Mouse (Mus musculus): ENCODE measurements around the gene Trove2. TPM values are rescaled to one million over a fixed set of nuclear protein-coding genes. Genes with fewer than 3 reads are reported as not detected.
"Not testable (repeated sequence)": the region's sequence is repeated elsewhere in the genome, so short reads cannot be mapped to it uniquely, and the experiment has no call there.

Trove2 gene
- polyA plus RNA-seq, 1 experiment from 2014 or later: 42.2 TPM

DNA sequence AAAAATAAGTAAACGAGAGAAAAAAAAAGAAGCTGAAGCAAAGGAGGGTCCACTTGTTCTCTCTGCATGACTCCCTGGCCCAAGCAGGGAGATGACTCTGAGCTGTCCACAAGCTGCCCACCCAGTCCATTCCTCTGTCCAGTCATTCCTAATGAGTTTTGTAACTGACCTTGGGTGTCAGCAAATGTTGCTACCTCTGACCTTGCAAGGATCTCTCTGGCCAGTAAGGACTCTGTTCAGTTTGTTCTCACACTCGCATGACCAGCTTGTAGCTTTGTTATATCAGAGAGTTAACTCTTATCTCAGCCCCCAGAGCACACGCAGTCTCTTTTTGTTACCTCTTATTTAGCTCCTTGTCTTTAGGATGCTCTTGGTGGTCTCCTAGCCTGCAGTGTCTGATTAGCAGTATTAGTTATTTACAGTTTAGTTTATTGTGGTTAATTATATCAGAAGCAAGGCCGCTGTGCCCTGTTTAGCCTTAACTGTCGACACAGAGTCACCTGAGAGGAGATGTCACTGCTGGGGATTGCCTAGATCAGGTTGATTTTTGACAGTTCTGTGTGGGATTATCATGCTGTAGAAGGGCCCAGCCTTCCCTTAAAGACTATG, 52.3 kb downstream of the Trove2 start:
- 84% methylated on average over 5 of the region's 5 CpGs for WGBS
- Histone ChIP-seq H3K9me3 (ENCODE audit: control insufficient read depth, low read length) (no peaks in the 10 kb centered on the region), H3K4me2 (no peak overlapping the region), H3K27me3 (ENCODE audit: control insufficient read depth, insufficient read depth, low read length) (no peaks in the 10 kb centered on the region), H3K4me1 (ENCODE audit: control insufficient read depth, insufficient read depth, low read length) (no peaks in the 10 kb centered on the region), H3K36me3 (ENCODE audit: control insufficient read depth, insufficient read depth, low read length) (no peaks in the 10 kb centered on the region), H3K9ac (ENCODE audit: low read length) (no peak overlapping the region), H3K27ac (ENCODE audit: low read depth, low read length) (no peak overlapping the region), H3K4me3 (ENCODE audit: low read depth, low read length) (no peak overlapping the region)
- no peak for ATAC-seq (ENCODE audit: low FRiP score)
- DNase-seq (ENCODE audit: low spot score, missing footprints): no peak

DNA sequence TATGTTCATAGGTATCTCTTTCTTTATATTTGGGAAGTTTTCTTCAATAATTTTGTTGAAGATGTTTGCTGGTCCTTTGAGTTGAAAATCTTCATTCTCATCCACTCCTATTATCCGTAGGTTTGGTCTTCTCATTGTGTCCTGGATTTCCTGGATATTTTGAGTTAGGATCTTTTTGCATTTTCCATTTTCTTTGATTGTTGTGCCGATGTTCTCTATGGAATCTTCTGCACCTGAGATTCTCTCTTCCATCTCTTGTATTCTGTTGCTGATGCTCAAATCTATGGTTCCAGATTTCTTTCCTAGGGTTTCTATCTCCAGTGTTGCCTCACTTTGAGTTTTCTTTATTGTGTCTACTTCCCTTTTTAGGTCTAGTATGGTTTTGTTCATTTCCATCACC, 60.8 kb downstream of the Trove2 start, which contains the start of gene Glrx2:
Gene Glrx2 (plus strand): TSS at position 301 of the 400 bp plus-strand sequence.
- H3K4me1 ChIP-seq (ENCODE audit: control insufficient read depth, insufficient read depth, low read length); DNase-seq (ENCODE audit: low spot score, missing footprints); H3K4me3 ChIP-seq (ENCODE audit: low read depth, low read length); H3K27ac ChIP-seq (ENCODE audit: low read depth, low read length); H3K4me2 ChIP-seq; H3K27me3 ChIP-seq (ENCODE audit: control insufficient read depth, insufficient read depth, low read length); H3K9me3 ChIP-seq (ENCODE audit: control insufficient read depth, low read length); ATAC-seq (ENCODE audit: low FRiP score); H3K9ac ChIP-seq (ENCODE audit: low read length); H3K36me3 ChIP-seq (ENCODE audit: control insufficient read depth, insufficient read depth, low read length): not testable (repeated sequence)
- no CpG with 5 or more reads among the region's 2 CpGs for WGBS

DNA sequence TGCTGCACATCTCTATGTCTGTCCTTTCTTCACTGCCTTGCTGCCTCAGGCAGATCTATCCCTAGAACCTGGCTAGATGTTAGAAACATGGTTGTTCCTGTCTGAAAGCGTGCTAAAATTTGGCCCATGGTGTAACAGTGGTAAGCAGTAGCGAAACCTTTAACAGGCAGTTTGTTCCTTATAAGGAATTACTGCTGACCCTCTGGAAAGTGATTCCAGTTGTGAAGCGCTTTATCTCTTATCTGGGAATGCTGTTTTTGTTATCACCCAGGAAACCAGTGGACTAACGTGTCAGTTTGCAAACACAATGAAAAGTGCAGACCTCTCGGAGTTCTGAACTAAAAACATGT, 66.3 kb downstream of the Trove2 start:
- Histone ChIP-seq H3K27me3 (ENCODE audit: control insufficient read depth, insufficient read depth, low read length) (no peaks in the 10 kb centered on the region), H3K36me3 (ENCODE audit: control insufficient read depth, insufficient read depth, low read length) (no peaks in the 10 kb centered on the region), H3K4me3 (ENCODE audit: low read depth, low read length) (no peak overlapping the region), H3K9me3 (ENCODE audit: control insufficient read depth, low read length) (no peaks in the 10 kb centered on the region), H3K4me1 (ENCODE audit: control insufficient read depth, insufficient read depth, low read length) (no peaks in the 10 kb centered on the region), H3K9ac (ENCODE audit: low read length) (no peak overlapping the region), H3K4me2 (no peak overlapping the region), H3K27ac (ENCODE audit: low read depth, low read length) (no peak overlapping the region)
- ATAC-seq (ENCODE audit: low FRiP score) (no peak), DNase-seq (ENCODE audit: low spot score, missing footprints) (no peak)
- 82% methylated on average over 5 of the region's 5 CpGs for WGBS

DNA sequence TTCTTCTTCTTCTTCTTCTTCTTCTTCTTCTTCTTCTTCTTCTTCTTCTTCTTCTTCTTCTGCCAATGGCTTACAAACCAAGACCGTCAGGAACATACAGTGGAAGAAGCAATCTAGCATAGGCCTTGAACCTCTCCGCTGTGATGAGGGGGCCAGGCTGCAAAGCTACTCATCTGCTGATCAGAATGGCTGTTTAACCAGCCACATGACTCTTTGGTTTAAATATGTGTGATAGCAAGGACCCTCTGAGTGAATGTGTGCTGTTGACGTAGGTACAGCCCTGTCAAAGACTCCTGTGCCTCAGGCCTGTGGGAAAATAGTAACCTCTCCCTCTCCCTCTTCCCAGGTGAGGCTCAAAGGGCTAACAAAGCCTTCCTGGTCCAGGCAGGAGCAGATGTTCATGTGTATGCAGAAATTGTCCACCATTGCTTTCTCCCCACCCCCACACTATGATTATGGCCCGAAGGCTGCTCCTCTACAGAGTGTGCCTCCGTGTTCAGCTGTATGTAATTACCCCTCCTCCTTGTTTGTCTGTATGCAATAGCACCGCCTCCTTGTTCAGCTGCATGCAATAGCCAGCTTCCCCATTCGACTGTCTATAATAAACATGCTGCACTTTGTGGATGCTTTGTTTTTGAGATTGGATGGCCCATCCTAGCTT, 66.8 kb downstream of the Trove2 start:
- no peaks in the 10 kb centered on the region for H3K9me3 ChIP-seq (ENCODE audit: control insufficient read depth, low read length)
- no peak overlapping the region for H3K4me3 ChIP-seq (ENCODE audit: low read depth, low read length)
- no peaks in the 10 kb centered on the region for H3K4me1 ChIP-seq (ENCODE audit: control insufficient read depth, insufficient read depth, low read length)
- ATAC-seq (ENCODE audit: low FRiP score) (no peak), DNase-seq (ENCODE audit: low spot score, missing footprints) (no peak)
- 80% methylated on average over 7 of the region's 7 CpGs for WGBS
- no peaks in the 10 kb centered on the region for H3K27me3 ChIP-seq (ENCODE audit: control insufficient read depth, insufficient read depth, low read length)
- no peak overlapping the region for H3K9ac ChIP-seq (ENCODE audit: low read length)
- no peak overlapping the region for H3K27ac ChIP-seq (ENCODE audit: low read depth, low read length)
- H3K4me2 ChIP-seq: no peak overlapping the region
- no peaks in the 10 kb centered on the region for H3K36me3 ChIP-seq (ENCODE audit: control insufficient read depth, insufficient read depth, low read length)

DNA sequence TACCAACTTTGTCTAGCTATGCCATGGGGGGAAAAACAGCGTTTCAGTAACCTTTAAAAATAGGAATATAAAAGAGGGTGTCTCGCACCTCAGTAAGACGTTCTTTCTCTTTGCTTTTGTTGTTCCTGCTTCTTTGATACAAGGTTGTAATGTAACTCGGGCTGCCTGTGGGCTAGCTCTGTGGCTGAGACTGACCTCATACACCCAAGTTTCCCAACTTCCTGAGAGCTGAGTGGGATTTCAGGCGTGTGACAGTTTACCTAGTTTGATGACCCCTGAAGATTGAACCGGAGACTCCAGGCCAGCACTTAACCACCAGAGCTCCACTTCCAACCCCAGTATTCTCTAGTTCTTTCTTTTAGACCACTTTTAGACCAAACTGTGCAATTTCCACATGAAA, 68.5 kb downstream of the Trove2 start:
- H3K36me3 ChIP-seq (ENCODE audit: control insufficient read depth, insufficient read depth, low read length): no peaks in the 10 kb centered on the region
- no peaks in the 10 kb centered on the region for H3K27me3 ChIP-seq (ENCODE audit: control insufficient read depth, insufficient read depth, low read length)
- no peak overlapping the region for H3K9ac ChIP-seq (ENCODE audit: low read length)
- H3K4me1 ChIP-seq (ENCODE audit: control insufficient read depth, insufficient read depth, low read length): no peaks in the 10 kb centered on the region; the same call in 1 of the 2 replicates
- H3K4me3 ChIP-seq (ENCODE audit: low read depth, low read length): no peak overlapping the region
- ATAC-seq (ENCODE audit: low FRiP score) (no peak), DNase-seq (ENCODE audit: low spot score, missing footprints) (no peak)
- WGBS: 85% methylated on average over 6 of the region's 6 CpGs
- no peak overlapping the region for H3K4me2 ChIP-seq
- no peaks in the 10 kb centered on the region for H3K9me3 ChIP-seq (ENCODE audit: control insufficient read depth, low read length)
- H3K27ac ChIP-seq (ENCODE audit: low read depth, low read length): no peak overlapping the region

DNA sequence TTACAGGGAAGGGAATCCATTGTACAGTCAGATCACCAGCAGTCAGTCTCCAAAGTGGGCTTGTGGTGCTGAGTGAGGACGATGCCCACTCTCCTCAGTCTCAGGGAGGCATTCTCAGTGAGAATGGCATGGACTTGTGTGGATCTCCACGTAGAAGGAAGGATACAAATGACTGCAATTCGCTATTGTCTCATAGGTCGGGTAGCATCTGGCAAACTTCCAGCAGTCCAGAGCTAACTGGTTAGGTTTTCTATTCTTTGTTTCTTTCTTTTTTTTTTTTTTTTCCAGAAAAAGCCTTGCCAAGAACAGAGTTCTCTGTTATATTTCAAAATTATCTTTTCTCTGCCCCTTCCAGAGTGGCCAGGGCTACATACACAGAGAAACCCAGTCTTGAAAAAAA, 69.9 kb downstream of the Trove2 start:
- Histone ChIP-seq H3K4me3 (ENCODE audit: low read depth, low read length) (no peak overlapping the region), H3K36me3 (ENCODE audit: control insufficient read depth, insufficient read depth, low read length) (no peaks in the 10 kb centered on the region), H3K9ac (ENCODE audit: low read length) (no peak overlapping the region), H3K27me3 (ENCODE audit: control insufficient read depth, insufficient read depth, low read length) (no peaks in the 10 kb centered on the region), H3K4me2 (no peak overlapping the region), H3K9me3 (ENCODE audit: control insufficient read depth, low read length) (no peaks in the 10 kb centered on the region), H3K27ac (ENCODE audit: low read depth, low read length) (no peak overlapping the region), H3K4me1 (ENCODE audit: control insufficient read depth, insufficient read depth, low read length) (no peaks in the 10 kb centered on the region; the same call in 1 of the 2 replicates)
- ATAC-seq (ENCODE audit: low FRiP score): no peak
- DNase-seq (ENCODE audit: low spot score, missing footprints): no peak
- WGBS: 78% methylated on average over 4 of the region's 4 CpGs

DNA sequence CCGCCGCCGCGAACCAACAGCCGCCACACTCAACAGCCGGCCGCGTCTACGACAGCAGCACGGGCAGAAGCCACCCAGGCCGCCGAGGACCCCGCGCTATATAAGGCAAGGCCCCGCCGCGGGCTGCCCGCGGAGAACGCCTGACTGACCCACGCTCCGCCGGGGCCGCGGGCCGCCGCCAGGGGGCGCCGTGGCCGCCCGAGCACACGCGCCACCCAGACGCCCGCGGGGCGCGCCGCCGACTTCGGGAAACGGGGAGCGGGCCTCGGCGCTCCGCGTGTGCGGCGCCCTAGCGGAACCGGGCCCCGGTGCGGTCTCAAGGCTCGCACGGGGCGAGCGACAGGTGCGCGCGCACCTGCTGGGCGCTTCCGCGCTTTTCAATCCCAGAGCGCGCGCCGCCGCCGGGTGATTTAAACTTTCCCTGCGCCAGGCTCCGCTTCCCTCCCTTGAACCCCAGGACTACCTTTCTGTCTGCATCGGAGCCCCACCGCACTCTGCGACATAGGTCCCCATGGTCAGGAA, 74.1 kb downstream of the Trove2 start, which contains the start of gene Cdc73:
Gene Cdc73 (minus strand): TSS at position 153 of the 522 bp plus-strand sequence.
- peak within 1 kb of the TSS; percentile 86 for H3K27ac ChIP-seq (ENCODE audit: low read depth, low read length)
- H3K36me3 ChIP-seq (ENCODE audit: control insufficient read depth, insufficient read depth, low read length): peaks cover 2% of the 10 kb centered on the region
- peaks cover 7% of the 10 kb centered on the region for H3K4me1 ChIP-seq (ENCODE audit: control insufficient read depth, insufficient read depth, low read length)
- peak; percentile 99 for DNase-seq (ENCODE audit: low spot score, missing footprints)
- H3K4me2 ChIP-seq: peak within 1 kb of the TSS; percentile 66
- WGBS: under 1% methylated on average over 50 of the region's 74 CpGs
- no peaks in the 10 kb centered on the region for H3K9me3 ChIP-seq (ENCODE audit: control insufficient read depth, low read length)
- peak within 1 kb of the TSS; percentile 84 for H3K4me3 ChIP-seq (ENCODE audit: low read depth, low read length)
- peak within 1 kb of the TSS; percentile 92 for H3K9ac ChIP-seq (ENCODE audit: low read length)
- peak; percentile 99 for ATAC-seq (ENCODE audit: low FRiP score)
- no peaks in the 10 kb centered on the region for H3K27me3 ChIP-seq (ENCODE audit: control insufficient read depth, insufficient read depth, low read length)

DNA sequence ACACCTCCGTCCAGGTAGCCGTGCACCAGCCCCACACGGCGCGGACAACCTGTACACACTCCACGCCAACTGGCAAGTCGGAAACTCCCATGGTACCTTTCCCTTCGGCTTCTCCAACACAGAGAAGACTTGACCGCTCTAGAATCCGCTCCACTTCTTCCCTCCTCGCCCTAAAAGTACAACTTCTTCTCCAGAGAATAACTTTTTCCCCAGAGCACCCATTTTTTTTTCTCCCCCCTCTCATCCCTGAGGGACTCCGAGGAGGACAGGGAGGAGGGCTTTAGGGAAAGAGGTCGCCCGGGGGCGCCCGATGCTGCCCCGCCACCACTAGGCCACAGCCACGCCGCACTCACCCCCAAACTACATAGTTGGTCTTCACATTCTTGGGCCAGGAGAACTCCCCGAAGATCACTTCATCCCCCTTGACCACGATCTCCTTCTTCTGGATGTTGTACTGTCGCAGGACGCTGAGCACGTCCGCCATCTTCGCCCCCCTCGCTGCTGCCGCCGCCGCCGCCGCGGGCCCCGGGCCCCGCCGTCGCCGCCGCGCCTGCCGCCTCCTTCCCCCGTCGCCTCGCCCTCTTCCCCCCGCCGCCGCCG, 74.6 kb downstream of the Trove2 start:
- Histone ChIP-seq H3K9ac (ENCODE audit: low read length) (peak overlapping the region; percentile 92), H3K4me1 (ENCODE audit: control insufficient read depth, insufficient read depth, low read length) (peaks cover 7% of the 10 kb centered on the region), H3K4me3 (ENCODE audit: low read depth, low read length) (peak overlapping the region; percentile 84), H3K4me2 (peak overlapping the region; percentile 66), H3K9me3 (ENCODE audit: control insufficient read depth, low read length) (no peaks in the 10 kb centered on the region), H3K27ac (ENCODE audit: low read depth, low read length) (peak overlapping the region; percentile 86), H3K36me3 (ENCODE audit: control insufficient read depth, insufficient read depth, low read length) (peaks cover 2% of the 10 kb centered on the region), H3K27me3 (ENCODE audit: control insufficient read depth, insufficient read depth, low read length) (no peaks in the 10 kb centered on the region)
- DNase-seq (ENCODE audit: low spot score, missing footprints) (peak; percentile 97), ATAC-seq (ENCODE audit: low FRiP score) (peak; percentile 77)
- under 1% methylated on average over 35 of the region's 48 CpGs for WGBS

DNA sequence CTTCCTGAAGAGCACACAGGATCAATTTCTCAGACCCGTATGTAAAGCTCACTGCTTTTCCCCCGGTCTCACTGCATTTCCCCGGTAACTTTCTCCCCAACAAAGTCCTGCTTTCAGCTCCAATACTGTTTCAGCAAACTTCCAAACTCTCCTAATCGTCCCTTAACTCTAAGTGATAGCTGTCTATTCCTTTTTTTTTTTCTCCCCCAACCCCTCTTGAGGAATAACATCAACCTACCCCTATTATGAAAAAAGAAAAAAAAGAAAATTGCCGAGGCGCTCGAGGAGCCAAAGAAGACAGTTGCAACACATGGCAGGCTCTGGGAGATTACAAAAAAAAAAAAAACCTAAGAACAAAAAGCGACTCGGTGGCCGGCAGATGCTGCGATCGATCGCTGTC, 75.1 kb downstream of the Trove2 start:
- peak overlapping the region; percentile 92 for H3K9ac ChIP-seq (ENCODE audit: low read length)
- H3K4me2 ChIP-seq: peak overlapping the region; percentile 66
- H3K4me1 ChIP-seq (ENCODE audit: control insufficient read depth, insufficient read depth, low read length): peaks cover 7% of the 10 kb centered on the region
- no peaks in the 10 kb centered on the region for H3K9me3 ChIP-seq (ENCODE audit: control insufficient read depth, low read length)
- H3K4me3 ChIP-seq (ENCODE audit: low read depth, low read length): peak overlapping the region; percentile 84
- H3K36me3 ChIP-seq (ENCODE audit: control insufficient read depth, insufficient read depth, low read length): peaks cover 2% of the 10 kb centered on the region
- peak overlapping the region; percentile 86; the same call in 1 of the 2 replicates for H3K27ac ChIP-seq (ENCODE audit: low read depth, low read length)
- no peak for ATAC-seq (ENCODE audit: low FRiP score)
- under 1% methylated on average over 13 of the region's 13 CpGs for WGBS
- no peaks in the 10 kb centered on the region for H3K27me3 ChIP-seq (ENCODE audit: control insufficient read depth, insufficient read depth, low read length)
- peak; percentile 87 for DNase-seq (ENCODE audit: low spot score, missing footprints)
